Mouse (Mus musculus) E14TG2a.4 (cell line): Measurements from ENCODE around the gene Sectm1b.

Experiments used
- CTCF ChIP-seq: conservative IDR thresholded peaks from 2 replicates; pipeline ENCODE4 v1.5.1; 2014; ENCODE audit warnings: low read length
- NANOG ChIP-seq: IDR thresholded peaks from 2 replicates; pipeline ENCODE4 v1.6.1; 2014; ENCODE audit warnings: borderline replicate concordance, low read length, mixed read lengths
- POU5F1 ChIP-seq: IDR thresholded peaks from 2 replicates; pipeline ENCODE4 v1.6.1; 2014; ENCODE audit warnings: low read length, borderline replicate concordance

- no peak for TF ChIP-seq CTCF
- TF ChIP-seq NANOG = no peak
- TF ChIP-seq POU5F1 = no peak
These were observed 44.7 kb upstream of the Sectm1b start for GRCm38 (mm10) chr11:121108061-121108460.
